Mouse (Mus musculus): ENCODE results near the gene Tada2a.

DNA sequence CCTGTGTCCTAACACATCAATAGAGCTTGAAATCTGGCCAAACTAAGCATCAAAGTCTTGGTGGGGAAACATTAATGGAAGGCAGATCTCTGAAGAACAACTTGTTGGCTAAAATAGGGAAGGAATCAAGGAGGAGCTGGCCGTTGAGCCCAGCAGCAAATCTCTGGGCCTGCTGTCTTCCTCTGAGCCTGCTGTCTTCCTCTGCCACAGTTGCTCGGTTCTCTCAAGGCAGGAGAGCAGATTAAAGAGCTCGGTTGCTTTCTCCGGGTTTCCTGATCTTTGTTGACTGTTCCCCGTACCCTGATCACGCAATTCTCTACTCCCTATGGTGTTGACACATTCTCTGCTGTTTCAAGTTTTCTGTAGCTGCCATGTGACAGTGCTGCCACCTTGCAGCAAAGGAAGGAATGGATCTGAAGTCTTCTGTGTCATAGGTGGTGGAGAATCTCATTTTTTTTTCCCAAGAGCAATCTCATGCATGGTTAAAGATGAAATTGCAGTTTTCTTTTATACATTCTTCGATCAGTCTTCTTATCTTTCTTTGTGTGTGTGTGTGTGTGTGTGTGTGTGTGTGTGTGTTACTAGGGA, 39.4 kb upstream of the Tada2a start:
- TF ChIP-seq CTCF (IDR thresholded peaks at IDR 0.05; ENCODE audit: borderline replicate concordance, insufficient read depth, low read depth, low read length) (peak; percentile 54; the same call in 1 of the 2 replicates), POLR2A (IDR thresholded peaks at IDR 0.05; ENCODE audit: borderline replicate concordance, insufficient read depth, low read length) (no peak)

Measured in cerebellum, adult 2 months (tissue).